ENCODE assay signal across 16 mouse cellular contexts in the genomic region with DNA sequence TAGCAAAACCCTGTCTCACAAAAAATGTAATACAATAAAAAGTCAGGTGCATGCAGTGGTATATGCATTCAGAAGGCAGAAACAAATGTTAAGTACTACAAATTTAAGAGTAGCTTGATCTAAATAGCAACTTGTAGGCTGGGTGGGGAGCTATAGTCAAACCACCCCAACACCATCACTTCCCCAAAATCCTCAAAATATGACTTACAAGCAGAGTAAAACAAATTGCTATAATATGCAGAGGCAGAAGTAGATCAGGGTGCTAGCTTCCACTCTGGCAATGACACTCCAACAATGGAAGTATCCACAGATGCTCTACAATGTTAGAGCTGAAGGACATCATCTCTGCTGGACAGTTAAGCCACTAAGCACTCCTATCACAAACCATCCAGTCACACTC.
"Had no signal": no experiment of that assay in that cellular context is flagged by ENCODE, and none has a peak within 500 bp of the region (broad histone marks: within the 10 kb centered on the region; RNA-seq: fewer than 3 reads in every experiment).

No protein-coding gene starts in this region.

- H3K9me3 ChIP-seq: neural tube, embryonic 13.5 days; neural tube, embryonic 15.5 days; stomach, embryonic 15.5 days had no signal

- H3K9ac ChIP-seq: neural tube, embryonic 13.5 days; neural tube, embryonic 15.5 days; stomach, embryonic 15.5 days had no signal

- H3K27ac ChIP-seq: neural tube, embryonic 13.5 days; neural tube, embryonic 15.5 days; stomach, embryonic 15.5 days; stomach, postnatal 0 days had no signal

- DNase-seq: retina, postnatal 1 day; right cerebral cortex, adult 18-20 months; right cerebral cortex, postnatal 14 days; right cerebral cortex, postnatal 25 days; right cerebral cortex, postnatal 4 days; spleen, adult 18-20 months; thymus, adult 18-20 months; thymus, adult 2 months; thymus, postnatal 14 days; thymus, postnatal 25 days; thymus, postnatal 36 days; thymus, postnatal 4 days had no signal

- H3K4me3 ChIP-seq: neural tube, embryonic 13.5 days; neural tube, embryonic 15.5 days; stomach, embryonic 15.5 days had no signal

- H3K27me3 ChIP-seq: neural tube, embryonic 13.5 days; neural tube, embryonic 15.5 days; stomach, embryonic 15.5 days had no signal

- H3K4me2 ChIP-seq: neural tube, embryonic 13.5 days; neural tube, embryonic 15.5 days; stomach, embryonic 15.5 days had no signal

- H3K36me3 ChIP-seq: neural tube, embryonic 15.5 days had no signal
